ENCODE assay signal across 13 mouse cellular contexts in the genomic region with DNA sequence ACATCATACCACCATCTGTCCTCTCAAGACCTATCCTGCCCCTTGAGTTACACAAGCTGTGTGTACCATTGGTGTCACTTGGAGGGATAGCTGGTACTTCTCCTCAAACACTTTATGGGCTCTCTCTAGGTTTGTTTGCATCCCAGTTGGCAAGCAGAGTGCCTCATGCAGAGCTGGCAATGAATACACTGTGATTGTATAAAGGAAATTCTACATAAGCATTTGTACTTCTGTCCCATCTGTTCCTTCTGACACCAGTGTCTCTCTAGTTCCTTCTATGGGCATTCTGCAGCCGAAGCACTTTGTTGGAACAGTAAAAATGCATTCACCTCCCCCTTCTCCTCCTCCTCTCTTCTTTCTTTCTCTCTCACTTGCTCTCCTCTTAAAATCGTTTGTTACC.
DNase-seq lines count a peak whose midpoint lies in the region; ATAC-seq and TF ChIP-seq lines count a peak whose summit lies in the region.
"Had no signal": no experiment of that assay in that cellular context is flagged by ENCODE, and none has a peak within 500 bp of the region (broad histone marks: within the 10 kb centered on the region; RNA-seq: fewer than 3 reads in every experiment).

No protein-coding gene starts in this region.

- H3K27ac ChIP-seq in intestine, embryonic 15.5 days: no peak overlapping the region
- no peak overlapping the region for H3K27ac ChIP-seq in intestine, postnatal 0 days (ENCODE audit: low read depth, low read length)
- H3K27ac ChIP-seq: embryonic facial prominence, embryonic 13.5 days; forebrain, embryonic 12.5 days; kidney, postnatal 0 days; liver, embryonic 15.5 days had no signal

- H3K4me1 ChIP-seq in intestine, embryonic 15.5 days (replicated peaks): no peaks in the 10 kb centered on the region
- no peaks in the 10 kb centered on the region for H3K4me1 ChIP-seq in intestine, postnatal 0 days (replicated peaks; ENCODE audit: control insufficient read depth, insufficient read depth, low read length)
- H3K4me1 ChIP-seq: embryonic facial prominence, embryonic 13.5 days; forebrain, embryonic 12.5 days; liver, embryonic 15.5 days had no signal

- WGBS in intestine, embryonic 15.5 days: 59% methylated on average over 2 of the region's 2 CpGs
- 56% methylated on average over 2 of the region's 2 CpGs for WGBS in intestine, postnatal 0 days

- DNase-seq in brain, embryonic 14.5 days (ENCODE audit: low read depth): peak; percentile 39
- DNase-seq in cerebellum, adult 9-11 months: peak; percentile 16
- DNase-seq in left cerebral cortex, postnatal 25 days (ENCODE audit: low spot score in 2 of 2): peak; percentile 11 to 80
- DNase-seq in urinary bladder, adult 18-20 months (ENCODE audit: low spot score in 2 of 2): no peak
- no peak for DNase-seq in heart, adult 11 months
- DNase-seq: thymus, postnatal 25 days had no signal

- no peaks in the 10 kb centered on the region for H3K27me3 ChIP-seq in intestine, embryonic 15.5 days (replicated peaks)
- H3K27me3 ChIP-seq in intestine, postnatal 0 days (replicated peaks; ENCODE audit: control insufficient read depth, insufficient read depth, low read length): no peaks in the 10 kb centered on the region
- H3K27me3 ChIP-seq: embryonic facial prominence, embryonic 13.5 days; forebrain, embryonic 12.5 days; liver, embryonic 15.5 days had no signal

- intact Hi-C loops in left cerebral cortex, postnatal 25 days (cut with DNase I): loop anchor here (10.0 kb wide), 1 partner anchor 669 kb away; no protein-coding TSS in a partner anchor

- no peak overlapping the region for H3K4me2 ChIP-seq in intestine, embryonic 15.5 days (replicated peaks)
- no peak overlapping the region for H3K4me2 ChIP-seq in intestine, postnatal 0 days (replicated peaks; ENCODE audit: low read depth)
- H3K4me2 ChIP-seq: embryonic facial prominence, embryonic 13.5 days; forebrain, embryonic 12.5 days; liver, embryonic 15.5 days had no signal

- no peaks in the 10 kb centered on the region for H3K36me3 ChIP-seq in intestine, embryonic 15.5 days
- no peaks in the 10 kb centered on the region for H3K36me3 ChIP-seq in intestine, postnatal 0 days (ENCODE audit: control insufficient read depth, insufficient read depth)
- H3K36me3 ChIP-seq: embryonic facial prominence, embryonic 13.5 days; forebrain, embryonic 12.5 days; liver, embryonic 15.5 days had no signal

- peak; percentile 20; the same call in 1 of the 2 replicates for ATAC-seq in intestine, embryonic 15.5 days
- no peak for ATAC-seq in intestine, postnatal 0 days
- ATAC-seq: CD4-positive, CD25-positive, alpha-beta regulatory T cell, adult 4 months had no signal

- no peak for TF ChIP-seq CTCF in intestine, postnatal 0 days (IDR thresholded peaks at IDR 0.05; ENCODE audit: low read depth)
- TF ChIP-seq CTCF in brain, embryonic 14.5 days (IDR thresholded peaks at IDR 0.05; ENCODE audit: borderline replicate concordance, extremely low read depth, insufficient read depth, insufficient read length): no peak

- H3K4me3 ChIP-seq in intestine, embryonic 15.5 days (replicated peaks): no peak overlapping the region
- H3K4me3 ChIP-seq in intestine, postnatal 0 days (ENCODE audit: low read depth, low read length): no peak overlapping the region
- H3K4me3 ChIP-seq: embryonic facial prominence, embryonic 13.5 days; forebrain, embryonic 12.5 days; liver, embryonic 15.5 days had no signal

- no peak overlapping the region for H3K9ac ChIP-seq in intestine, embryonic 15.5 days
- no peak overlapping the region for H3K9ac ChIP-seq in intestine, postnatal 0 days (ENCODE audit: low read depth, low read length)
- H3K9ac ChIP-seq: embryonic facial prominence, embryonic 13.5 days; forebrain, embryonic 12.5 days; liver, embryonic 15.5 days had no signal

- H3K9me3 ChIP-seq in intestine, embryonic 15.5 days: no peaks in the 10 kb centered on the region
- H3K9me3 ChIP-seq in intestine, postnatal 0 days (ENCODE audit: control insufficient read depth): no peaks in the 10 kb centered on the region
- H3K9me3 ChIP-seq: embryonic facial prominence, embryonic 13.5 days; forebrain, embryonic 12.5 days; liver, embryonic 15.5 days had no signal

- no peak for TF ChIP-seq POLR2A in brain, embryonic 14.5 days (IDR thresholded peaks at IDR 0.05; ENCODE audit: borderline replicate concordance, extremely low read depth, insufficient read depth, insufficient read length, poor library complexity, severe bottlenecking)

Comparison
In these comparisons a context has a peak if more than half of its experiments do, and no peak if none do; other contexts are left out.
1. DNase-seq: peak in brain, embryonic 14.5 days (single experiment), cerebellum, adult 9-11 months (single experiment) and left cerebral cortex, postnatal 25 days (2 of 2); none in urinary bladder, adult 18-20 months (0 of 2) and heart, adult 11 months (single experiment).